Mouse (Mus musculus) layer of hippocampus, adult 2 months (tissue): ENCODE data around the gene Ssh2. TPM values are rescaled to one million over a fixed set of nuclear protein-coding genes. Genes with fewer than 3 reads are reported as not detected.

Source experiments
- DNase-seq, 2 experiments: peaks; one replicate each; pipeline ENCODE4 v3.0.0; 2022; ENCODE audit warnings: low spot score in 2 of 2
- H3K27ac ChIP-seq: fragments of 200-600 bp; 2 replicates; pipeline ENCODE4 v1.8.1; 2022
- H3K4me3 ChIP-seq: fragments of 200-600 bp; 2 replicates; pipeline ENCODE4 v1.8.1; 2022; ENCODE audit warnings: mild to moderate bottlenecking
- CTCF ChIP-seq: fragments of 200-600 bp; conservative IDR thresholded peaks from 2 replicates; pipeline ENCODE4 v1.8.1; 2022; ENCODE audit warnings: antibody characterized with exemption, mild to moderate bottlenecking, moderate library complexity
- total RNA-seq, 2 experiments: library from RNA; stranded (reverse); gene quantifications; 2 replicates each; pipeline ENCODE4 v1.2.3; 2021

The Ssh2 gene
- total RNA-seq, 2 experiments from 2014 or later: 33.6 to 35.9 TPM

- no peak overlapping the region for H3K27ac ChIP-seq
- TF ChIP-seq CTCF: no peak
- no peak overlapping the region for H3K4me3 ChIP-seq
- DNase-seq: no peak
Measured at GRCm38 (mm10) chr11:77464684-77465083, 248.6 kb downstream of the Ssh2 start.

GRCm38 (mm10) chr11:77465111-77465510 is 249.0 kb downstream of the Ssh2 start:
- Histone ChIP-seq H3K4me3 (no peak overlapping the region), H3K27ac (no peak overlapping the region)
- TF ChIP-seq CTCF: no peak
- DNase-seq: no peak

GRCm38 (mm10) chr11:77466544-77466943 is 250.5 kb downstream of the Ssh2 start:
- H3K4me3 ChIP-seq: no peak overlapping the region
- no peak overlapping the region for H3K27ac ChIP-seq
- no peak for TF ChIP-seq CTCF
- DNase-seq: no peak

GRCm38 (mm10) chr11:77467157-77467556 is 251.1 kb downstream of the Ssh2 start:
- Histone ChIP-seq H3K27ac (no peak overlapping the region), H3K4me3 (no peak overlapping the region)
- peak; percentile 90 for TF ChIP-seq CTCF
- DNase-seq: peak in 1 of 2 experiments; percentile 75

DNA sequence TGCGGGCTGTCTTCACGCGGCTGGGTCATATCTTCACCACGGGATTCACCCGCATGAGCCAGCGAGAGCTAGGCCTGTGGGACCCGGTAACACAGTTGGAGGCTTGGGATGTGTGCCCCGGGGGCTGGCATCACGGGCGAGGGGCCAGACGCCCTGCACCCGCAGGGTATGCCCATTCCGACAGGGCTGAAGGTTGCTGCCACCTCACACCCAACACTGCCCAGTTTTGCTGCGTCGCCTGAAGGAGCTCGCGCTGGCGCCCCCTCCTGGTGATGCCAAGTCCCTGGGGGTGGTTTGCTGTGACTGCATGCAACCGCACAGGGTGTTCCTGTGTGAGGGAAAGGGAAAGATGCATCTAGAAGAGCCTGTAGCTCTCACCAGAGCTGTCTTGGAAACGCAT is 251.7 kb downstream of the Ssh2 start:
- Histone ChIP-seq H3K4me3 (0 out of 2 replicates have a peak overlapping the region, but pooled peaks have one; percentile 22), H3K27ac (no peak overlapping the region)
- peak; percentile 74 to 85 for DNase-seq
- TF ChIP-seq CTCF: peak; percentile 94

DNA sequence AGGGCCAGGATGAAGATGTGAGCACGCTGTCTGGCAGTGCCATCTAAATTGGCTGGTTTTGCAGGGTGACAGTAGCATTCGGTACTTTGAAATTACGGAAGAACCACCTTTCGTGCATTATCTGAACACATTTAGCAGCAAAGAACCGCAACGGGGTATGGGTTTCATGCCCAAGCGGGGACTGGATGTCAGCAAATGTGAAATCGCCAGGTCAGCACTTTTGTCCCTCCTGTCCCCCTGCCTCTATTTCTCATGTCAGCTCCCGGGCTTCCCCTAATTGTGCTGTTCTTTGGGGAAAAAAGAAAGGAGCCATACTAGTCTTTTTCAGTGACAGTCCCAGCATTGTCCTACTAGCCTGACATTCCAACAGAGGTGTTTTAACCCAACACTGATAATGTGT is 252.3 kb downstream of the Ssh2 start:
- Histone ChIP-seq H3K27ac (no peak overlapping the region), H3K4me3 (no peak overlapping the region)
- no peak for TF ChIP-seq CTCF
- DNase-seq: no peak

DNA sequence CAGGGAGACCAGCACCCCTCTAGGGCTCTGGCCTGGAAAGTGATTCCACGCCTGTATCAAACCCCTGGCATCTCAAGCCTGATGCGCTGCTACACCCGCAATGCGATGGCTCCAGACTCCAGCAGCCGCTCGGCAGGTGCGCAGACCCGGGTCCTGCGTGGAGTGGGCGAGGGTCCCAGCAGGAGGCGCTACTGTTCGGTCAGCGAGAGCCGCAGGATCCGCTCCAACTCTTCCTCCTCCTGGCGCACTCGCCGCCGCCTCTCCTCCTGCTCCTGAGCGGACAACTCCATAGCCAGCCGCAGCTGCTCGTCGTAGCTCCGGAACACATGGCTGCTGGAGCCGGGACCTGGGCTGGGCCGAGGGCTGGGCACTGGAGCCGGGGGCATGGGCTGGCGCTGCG is 255.3 kb downstream of the Ssh2 start:
- DNase-seq: no peak
- 0 out of 2 replicates have a peak, but pooled peaks have one; percentile 9 for TF ChIP-seq CTCF
- Histone ChIP-seq H3K27ac (no peak overlapping the region), H3K4me3 (no peak overlapping the region)

GRCm38 (mm10) chr11:77472775-77473174 is 256.7 kb downstream of the Ssh2 start:
- H3K27ac ChIP-seq: no peak overlapping the region
- DNase-seq: no peak
- TF ChIP-seq CTCF: no peak
- no peak overlapping the region for H3K4me3 ChIP-seq

DNA sequence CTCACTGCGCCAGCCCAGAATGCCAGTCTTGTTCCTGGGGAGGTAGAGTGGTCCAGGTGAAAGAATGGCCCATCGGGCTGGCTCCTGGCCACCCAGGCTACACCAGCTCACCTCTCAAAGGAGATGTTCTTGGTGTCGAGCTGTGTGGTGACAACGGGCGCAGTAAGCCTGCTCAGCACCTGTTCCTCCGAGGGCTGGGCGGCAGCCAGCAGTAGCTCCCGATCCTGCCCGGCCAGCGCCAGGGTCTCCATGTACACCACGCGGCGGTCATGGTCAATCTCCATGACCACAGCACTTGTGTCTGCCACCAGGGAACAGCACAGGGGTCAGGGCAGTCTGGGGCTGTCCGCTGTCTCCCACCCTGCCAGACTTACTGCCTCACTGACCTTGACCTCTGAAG is 260.1 kb downstream of the Ssh2 start:
- Histone ChIP-seq H3K4me3 (no peak overlapping the region), H3K27ac (no peak overlapping the region)
- TF ChIP-seq CTCF: no peak
- DNase-seq: no peak

- Histone ChIP-seq H3K27ac (no peak overlapping the region), H3K4me3 (no peak overlapping the region)
- no peak for TF ChIP-seq CTCF
- no peak for DNase-seq
Measured at GRCm38 (mm10) chr11:77476895-77477294, 260.8 kb downstream of the Ssh2 start.

DNA sequence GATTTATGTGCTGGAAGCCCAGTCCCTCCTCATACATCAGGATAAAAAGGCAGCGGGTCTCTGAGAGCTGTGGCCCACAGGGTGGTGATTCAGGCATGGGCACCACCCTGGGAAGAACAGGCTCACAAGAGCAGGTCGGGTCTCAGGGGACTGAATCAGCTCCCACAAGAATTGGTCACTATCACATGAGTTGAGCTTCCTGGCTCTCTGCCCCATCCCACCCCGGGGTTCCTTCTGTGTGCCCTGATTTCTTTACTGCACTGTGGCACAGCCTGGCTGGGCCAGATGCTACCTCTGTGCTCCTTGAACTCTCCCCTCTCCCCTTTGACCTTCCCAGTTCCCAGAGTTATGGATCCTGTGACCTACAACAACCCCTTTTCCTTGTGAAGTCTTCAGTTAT is 267.0 kb downstream of the Ssh2 start:
- peak overlapping the region; percentile 36; the same call in 1 of the 2 replicates for H3K27ac ChIP-seq
- TF ChIP-seq CTCF: no peak
- no peak for DNase-seq
- no peak overlapping the region for H3K4me3 ChIP-seq

GRCm38 (mm10) chr11:77483510-77484255 is 267.6 kb downstream of the Ssh2 start:
- Histone ChIP-seq H3K27ac (peak overlapping the region; percentile 36; the same call in 1 of the 2 replicates), H3K4me3 (no peak overlapping the region)
- no peak for DNase-seq
- TF ChIP-seq CTCF: no peak

DNA sequence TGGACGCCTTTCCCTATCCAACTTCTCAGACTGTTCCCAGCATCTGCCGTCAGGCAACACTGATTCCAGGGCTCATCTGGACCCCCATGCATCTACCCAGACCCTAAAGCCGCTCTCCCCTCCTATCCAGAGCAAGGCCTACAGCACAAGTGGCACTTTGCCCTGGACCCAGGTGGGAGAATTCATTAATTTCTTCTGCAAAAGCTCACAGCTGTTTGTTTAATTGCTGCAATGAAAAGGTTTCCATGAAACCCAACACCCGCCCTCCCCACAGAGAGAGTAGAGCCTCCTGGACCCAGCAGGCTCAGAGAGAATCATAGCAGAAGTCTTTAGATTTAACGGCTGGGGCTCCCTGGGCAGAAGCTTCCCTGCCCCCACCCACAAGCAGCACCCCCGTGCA is 269.1 kb downstream of the Ssh2 start:
- no peak for DNase-seq
- TF ChIP-seq CTCF: no peak
- H3K4me3 ChIP-seq: peak overlapping the region; percentile 15; the same call in 1 of the 2 replicates
- peak overlapping the region; percentile 87 for H3K27ac ChIP-seq

- H3K4me3 ChIP-seq: peak overlapping the region; percentile 65
- peak; percentile 56 for TF ChIP-seq CTCF
- peak; percentile 51 to 71 for DNase-seq
- H3K27ac ChIP-seq: peak overlapping the region; percentile 87
Measured at GRCm38 (mm10) chr11:77486798-77487197, 270.7 kb downstream of the Ssh2 start.
